Mouse (Mus musculus) liver, embryonic 12.5 days (tissue): ENCODE data around the gene Ehmt1. TPM values are rescaled to one million over a fixed set of nuclear protein-coding genes. Genes with fewer than 3 reads are reported as not detected.

Source experiments
- ATAC-seq: fragments of 200-750 bp; cut with Nextera tagmentation; 2 replicates; pipeline ENCODE4 v1.8.0; 2017; ENCODE audit warnings: moderate number of reproducible peaks, mild to moderate bottlenecking, moderate library complexity
- H3K27ac ChIP-seq: fragments of 300-500 bp; sonication (generic); 2 replicates; pipeline ENCODE4 v1.5.1; 2016; ENCODE audit warnings: mild to moderate bottlenecking
- H3K27me3 ChIP-seq: fragments of 300-500 bp; sonication (generic); replicated peaks from 2 replicates; pipeline ENCODE4 v1.6.1; 2016; ENCODE audit warnings: mild to moderate bottlenecking, moderate library complexity
- H3K36me3 ChIP-seq: fragments of 300-500 bp; sonication (generic); 2 replicates; pipeline ENCODE4 v1.6.1; 2016; ENCODE audit warnings: mild to moderate bottlenecking, moderate library complexity
- H3K4me1 ChIP-seq: fragments of 300-500 bp; sonication (generic); 2 replicates; pipeline ENCODE4 v1.6.1; 2016
- H3K4me2 ChIP-seq: fragments of 300-500 bp; sonication (generic); 2 replicates; pipeline ENCODE4 v1.6.1; 2016; ENCODE audit warnings: mild to moderate bottlenecking, moderate library complexity
- H3K4me3 ChIP-seq: fragments of 300-500 bp; sonication (generic); 2 replicates; pipeline ENCODE4 v1.5.1; 2016; ENCODE audit warnings: mild to moderate bottlenecking, moderate library complexity
- H3K9ac ChIP-seq: fragments of 300-500 bp; sonication (generic); 2 replicates; pipeline ENCODE4 v1.6.1; 2016; ENCODE audit warnings: mild to moderate bottlenecking, moderate library complexity
- H3K9me3 ChIP-seq: fragments of 300-500 bp; sonication (generic); replicated peaks from 2 replicates; pipeline ENCODE4 v1.6.1; 2016; ENCODE audit warnings: mild to moderate bottlenecking, moderate library complexity
- WGBS: fragments of 180-500 bp; shearing (Covaris S2); methylation state at CpG from one replicate; pipeline ENCODE4 v1.1.7; 2016; ENCODE audit not compliant: insufficient replicate concordance; 5-methylcytosine and 5-hydroxymethylcytosine counted together
- polyA plus RNA-seq: library from polyadenylated mRNA; unstranded; fragments of >200 nt; fragmentation: Nextera tagmentation; extraction: Ambion mirVana; gene quantifications from 2 replicates; pipeline ENCODE4 v1.2.1, GENCODE M21; 2016

The Ehmt1 gene
- polyA plus RNA-seq, 1 experiment from 2014 or later = 31.7 TPM

DNA sequence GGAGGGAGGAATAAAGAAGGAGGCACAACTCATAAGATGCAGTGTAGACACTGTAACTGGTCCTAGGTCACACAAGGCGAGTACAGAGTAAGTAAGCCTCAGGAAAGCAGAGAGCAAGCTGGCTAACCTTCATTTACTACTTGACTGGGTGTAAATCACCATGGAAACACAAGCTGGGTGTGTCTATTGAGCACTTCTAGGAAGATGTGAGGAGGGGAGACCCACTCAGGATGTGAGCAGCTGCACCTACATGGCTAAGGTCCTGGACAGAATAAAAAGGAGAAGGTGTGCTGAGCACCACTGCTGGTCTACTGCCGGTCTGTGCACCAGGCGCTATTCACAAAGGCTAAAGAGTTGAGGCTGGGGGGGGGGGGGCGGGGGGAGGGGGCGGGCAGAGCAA, 142.6 kb downstream of the Ehmt1 start:
- no peak for ATAC-seq
- Histone ChIP-seq H3K36me3 (no peaks in the 10 kb centered on the region), H3K9ac (no peak overlapping the region), H3K27ac (no peak overlapping the region), H3K27me3 (no peaks in the 10 kb centered on the region), H3K9me3 (no peaks in the 10 kb centered on the region), H3K4me2 (no peak overlapping the region), H3K4me3 (no peak overlapping the region), H3K4me1 (no peaks in the 10 kb centered on the region)
- WGBS = 18% methylated on average over 5 of the region's 5 CpGs

DNA sequence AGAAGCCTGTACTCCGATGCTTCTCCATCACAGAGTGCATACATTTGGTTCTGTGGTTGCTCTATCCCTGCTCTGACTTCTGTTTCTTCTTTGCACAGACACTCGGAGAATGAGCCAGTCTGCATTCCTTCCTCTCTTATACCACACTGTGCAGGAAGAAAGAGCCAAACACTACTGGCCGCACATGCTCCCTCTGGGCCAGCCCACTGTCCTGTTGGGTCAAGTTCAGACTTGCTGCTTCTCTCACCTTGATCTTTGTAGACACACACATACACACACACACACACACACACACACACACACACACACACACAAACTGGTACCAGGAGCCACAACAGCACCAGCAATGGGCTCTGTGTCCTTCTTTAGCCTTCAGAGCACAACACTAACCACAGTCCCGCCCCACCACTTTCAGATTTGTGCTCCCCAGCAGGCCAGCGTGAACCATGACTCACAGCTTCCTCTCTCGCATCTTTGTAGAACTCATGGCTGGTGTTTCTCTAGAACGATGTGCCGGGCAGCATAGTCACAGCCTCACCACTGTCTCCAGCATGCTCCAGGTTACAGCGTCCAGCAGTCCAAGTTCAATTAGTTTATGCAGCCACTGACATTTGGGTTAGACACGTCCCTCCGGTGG, 143.3 kb downstream of the Ehmt1 start:
- Histone ChIP-seq H3K27me3 (no peaks in the 10 kb centered on the region), H3K27ac (no peak overlapping the region), H3K36me3 (no peaks in the 10 kb centered on the region), H3K4me2 (no peak overlapping the region), H3K4me1 (no peaks in the 10 kb centered on the region), H3K9me3 (no peaks in the 10 kb centered on the region), H3K4me3 (no peak overlapping the region), H3K9ac (no peak overlapping the region)
- no peak for ATAC-seq
- WGBS = 54% methylated on average over 11 of the region's 11 CpGs

GRCm38 (mm10) chr2:24774832-24775231, 144.6 kb downstream of the Ehmt1 start:
- Histone ChIP-seq H3K4me1 (no peaks in the 10 kb centered on the region), H3K27me3 (no peaks in the 10 kb centered on the region), H3K27ac (no peak overlapping the region), H3K36me3 (no peaks in the 10 kb centered on the region), H3K9ac (no peak overlapping the region), H3K4me2 (no peak overlapping the region), H3K9me3 (no peaks in the 10 kb centered on the region), H3K4me3 (no peak overlapping the region)
- no peak for ATAC-seq
- 52% methylated on average over 7 of the region's 7 CpGs for WGBS

DNA sequence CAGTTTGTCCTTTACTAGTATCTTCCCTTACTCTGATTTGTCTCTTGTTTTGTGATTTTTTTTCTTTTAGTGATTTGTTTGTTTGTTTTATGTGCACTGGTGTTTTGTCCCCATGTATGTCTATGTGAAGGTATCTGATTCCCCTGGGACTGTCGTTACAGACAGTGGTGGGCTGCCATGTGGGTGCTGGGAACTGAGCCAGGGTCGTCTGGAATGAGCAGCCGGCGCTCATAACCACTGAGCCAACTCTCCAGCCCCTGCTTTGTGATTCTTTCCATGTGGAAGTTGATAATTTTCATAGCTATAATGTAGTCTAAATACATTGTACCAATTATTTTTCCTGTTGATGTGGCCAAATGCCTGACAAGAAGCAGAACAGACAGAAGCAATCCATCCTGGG, 148.6 kb downstream of the Ehmt1 start:
- H3K9ac ChIP-seq = no peak overlapping the region
- H3K36me3 ChIP-seq = no peaks in the 10 kb centered on the region
- no peak overlapping the region for H3K4me3 ChIP-seq
- no peaks in the 10 kb centered on the region for H3K4me1 ChIP-seq
- peaks cover under 1% of the 10 kb centered on the region; the same call in 1 of the 2 replicates for H3K27me3 ChIP-seq
- no peak for ATAC-seq
- H3K27ac ChIP-seq = no peak overlapping the region
- 57% methylated on average over 4 of the region's 4 CpGs for WGBS
- H3K4me2 ChIP-seq = no peak overlapping the region
- H3K9me3 ChIP-seq = no peaks in the 10 kb centered on the region

DNA sequence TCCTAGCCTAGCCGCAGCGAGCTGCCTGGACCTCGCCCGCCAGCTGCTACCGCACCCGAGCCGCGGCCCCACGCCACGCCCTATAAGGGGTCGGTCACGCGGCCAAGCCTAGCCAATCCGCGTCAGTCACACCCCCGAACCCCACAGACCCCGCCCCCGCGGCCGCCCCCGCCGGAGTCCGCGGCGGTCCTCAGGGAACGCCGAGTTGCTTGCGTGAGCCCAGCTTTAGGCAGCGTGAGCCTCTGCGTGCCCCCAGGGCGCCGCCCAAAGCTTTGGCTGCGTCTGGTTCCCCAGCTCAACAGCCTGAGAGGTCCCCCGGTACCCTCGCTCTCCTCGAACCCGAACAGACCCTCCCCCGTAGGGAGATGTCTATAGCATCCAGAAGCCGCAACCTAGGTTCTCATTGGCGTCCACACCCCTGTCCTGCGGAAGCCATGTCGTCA, 156.3 kb downstream of the Ehmt1 start, which contains the start of gene Cacna1b:
Cacna1b (minus strand) TSS at position 38 of the 443 bp plus-strand sequence.
- Histone ChIP-seq H3K27me3 (peaks cover 55% of the 10 kb centered on the region), H3K36me3 (no peaks in the 10 kb centered on the region), H3K27ac (no peak within 1 kb of the TSS), H3K4me2 (peak within 1 kb of the TSS; percentile 80), H3K9ac (no peak within 1 kb of the TSS), H3K4me3 (peak within 1 kb of the TSS; percentile 54), H3K4me1 (peaks cover 18% of the 10 kb centered on the region), H3K9me3 (no peaks in the 10 kb centered on the region)
- under 1% methylated on average over 39 of the region's 42 CpGs for WGBS
- ATAC-seq = peak; percentile 72

GRCm38 (mm10) chr2:24762446-24762960, 156.9 kb downstream of the Ehmt1 start:
- Histone ChIP-seq H3K27me3 (peaks cover 55% of the 10 kb centered on the region), H3K9ac (no peak overlapping the region), H3K36me3 (no peaks in the 10 kb centered on the region), H3K4me1 (peaks cover 18% of the 10 kb centered on the region), H3K4me2 (peak overlapping the region; percentile 80), H3K27ac (no peak overlapping the region), H3K4me3 (peak overlapping the region; percentile 54), H3K9me3 (no peaks in the 10 kb centered on the region)
- 2% methylated on average over 52 of the region's 52 CpGs for WGBS
- peak; percentile 22; the same call in 1 of the 2 replicates for ATAC-seq

GRCm38 (mm10) chr2:24761923-24762445, 157.4 kb downstream of the Ehmt1 start:
- Histone ChIP-seq H3K4me3 (peak overlapping the region; percentile 54), H3K27me3 (peaks cover 55% of the 10 kb centered on the region), H3K9ac (no peak overlapping the region), H3K27ac (no peak overlapping the region), H3K4me2 (peak overlapping the region; percentile 80), H3K4me1 (peaks cover 18% of the 10 kb centered on the region), H3K9me3 (no peaks in the 10 kb centered on the region), H3K36me3 (no peaks in the 10 kb centered on the region)
- WGBS = 2% methylated on average over 35 of the region's 35 CpGs
- ATAC-seq = peak; percentile 57

- Histone ChIP-seq H3K4me1 (no peaks in the 10 kb centered on the region), H3K36me3 (no peaks in the 10 kb centered on the region), H3K9me3 (no peaks in the 10 kb centered on the region), H3K4me2 (no peak overlapping the region), H3K27ac (no peak overlapping the region), H3K4me3 (no peak overlapping the region), H3K27me3 (peaks cover 3% of the 10 kb centered on the region; the same call in 1 of the 2 replicates), H3K9ac (no peak overlapping the region)
- WGBS = 74% methylated on average over 1 of the region's 1 CpGs
- ATAC-seq = no peak
Measured at GRCm38 (mm10) chr2:24755276-24755675, 164.1 kb downstream of the Ehmt1 start.

GRCm38 (mm10) chr2:24752599-24752998, 166.8 kb downstream of the Ehmt1 start:
- Histone ChIP-seq H3K4me1 (no peaks in the 10 kb centered on the region), H3K27me3 (no peaks in the 10 kb centered on the region; the same call in 1 of the 2 replicates), H3K4me2 (no peak overlapping the region), H3K36me3 (no peaks in the 10 kb centered on the region), H3K27ac (no peak overlapping the region), H3K4me3 (no peak overlapping the region), H3K9me3 (no peaks in the 10 kb centered on the region), H3K9ac (no peak overlapping the region)
- 69% methylated on average over 4 of the region's 4 CpGs for WGBS
- no peak for ATAC-seq

GRCm38 (mm10) chr2:24750051-24750450, 169.4 kb downstream of the Ehmt1 start:
- 51% methylated on average over 3 of the region's 3 CpGs for WGBS
- Histone ChIP-seq H3K27me3 (no peaks in the 10 kb centered on the region), H3K9me3 (no peaks in the 10 kb centered on the region), H3K4me1 (no peaks in the 10 kb centered on the region), H3K4me2 (no peak overlapping the region), H3K9ac (no peak overlapping the region), H3K36me3 (no peaks in the 10 kb centered on the region), H3K27ac (no peak overlapping the region), H3K4me3 (no peak overlapping the region)
- ATAC-seq = no peak

DNA sequence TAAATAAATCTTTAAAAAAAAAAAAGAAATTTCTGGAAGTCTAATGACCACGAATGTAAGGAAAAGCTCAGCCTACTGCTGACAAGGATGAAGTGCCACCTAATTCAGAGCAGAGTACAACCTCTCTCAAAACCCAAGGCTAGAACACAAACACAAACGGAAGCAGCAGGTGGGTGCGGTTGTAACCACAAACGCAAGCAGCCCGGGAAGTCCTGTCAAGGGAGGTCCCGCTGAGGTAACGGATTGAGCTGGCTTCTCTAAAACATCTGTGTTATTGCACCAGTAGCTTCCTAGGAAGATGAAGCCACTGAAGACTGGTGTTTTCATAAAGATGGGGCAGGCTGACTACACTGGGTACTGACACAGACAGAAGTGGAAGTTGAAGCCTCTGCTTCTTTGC, 171.5 kb downstream of the Ehmt1 start:
- Histone ChIP-seq H3K4me3 (no peak overlapping the region), H3K36me3 (no peaks in the 10 kb centered on the region), H3K4me1 (no peaks in the 10 kb centered on the region), H3K27me3 (no peaks in the 10 kb centered on the region), H3K9me3 (no peaks in the 10 kb centered on the region), H3K27ac (no peak overlapping the region), H3K4me2 (no peak overlapping the region), H3K9ac (no peak overlapping the region)
- no peak for ATAC-seq
- WGBS = 35% methylated on average over 7 of the region's 7 CpGs
